Mouse (Mus musculus): Measurements from ENCODE around the gene Gsdma3. TPM values are rescaled to one million over a fixed set of nuclear protein-coding genes. Genes with fewer than 3 reads are reported as not detected.
A peak's percentile ranks its signal among the peaks of the same experiment; 100 is the strongest.

The Gsdma3 gene
- polyA plus RNA-seq, 1 experiment from 2014 or later = not detected

- peaks cover 17% of the 10 kb centered on the region for H3K4me1 ChIP-seq
- H3K4me3 ChIP-seq = peak overlapping the region; percentile 100; the same call in 1 of the 2 replicates
- H3K36me3 ChIP-seq (replicated peaks) = peaks cover 22% of the 10 kb centered on the region
- H3K9me3 ChIP-seq = no peaks in the 10 kb centered on the region
- WGBS = 81% methylated on average over 4 of the region's 4 CpGs
- DNase-seq (ENCODE audit: low spot score) = no peak
- no peaks in the 10 kb centered on the region for H3K27me3 ChIP-seq (replicated peaks; ENCODE audit: low read depth, poor library complexity, severe bottlenecking)
- 0 out of 2 replicates have a peak overlapping the region, but pooled peaks have one; percentile 95 for H3K27ac ChIP-seq (replicated peaks)
These were observed 55.0 kb downstream of the Gsdma3 start for GRCm38 (mm10) chr11:98681186-98681585.

DNA sequence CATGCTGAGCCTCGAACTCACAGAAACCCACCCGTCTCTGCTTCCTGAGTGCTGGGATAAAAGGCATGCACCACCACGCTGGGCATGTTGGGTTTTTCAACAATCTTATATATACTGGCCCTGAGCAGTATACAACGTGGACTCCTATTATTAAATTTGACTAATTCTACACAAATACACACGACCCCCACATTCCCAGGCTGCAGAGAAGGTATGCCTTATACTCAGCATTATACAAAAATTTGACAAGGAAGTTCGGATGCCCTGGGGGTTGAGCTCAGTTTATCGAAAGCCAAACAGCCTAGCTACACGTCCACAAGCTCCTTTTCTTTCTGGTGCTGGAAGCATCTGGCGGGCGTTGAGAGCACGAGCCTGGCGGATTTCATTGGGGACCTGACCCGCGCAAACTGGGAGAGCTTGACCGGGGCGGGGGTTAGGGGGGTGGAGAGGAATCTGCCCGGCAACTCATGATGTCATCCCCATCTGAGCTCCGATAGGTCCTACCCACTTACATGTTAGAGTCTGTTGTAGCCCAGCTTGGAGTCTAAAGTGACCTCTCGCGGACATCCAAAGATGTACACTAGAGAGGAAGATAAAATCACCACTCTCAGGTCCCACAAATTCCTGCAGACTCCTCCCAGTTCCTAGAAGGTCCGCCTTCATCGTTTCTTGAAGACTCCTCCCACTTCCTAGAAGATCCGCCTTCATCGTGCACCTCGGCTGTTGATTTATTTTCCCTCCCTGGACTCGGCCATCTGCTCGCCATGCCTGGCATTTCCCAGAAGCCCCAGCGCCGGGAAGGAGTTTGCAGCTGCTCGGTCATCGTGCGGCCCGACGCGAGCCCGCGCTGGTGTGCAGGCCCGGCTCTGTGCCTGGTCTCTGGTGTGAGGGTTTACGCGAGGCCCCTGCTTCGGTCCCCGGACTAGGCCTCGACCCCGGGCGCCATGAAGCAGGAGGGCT lies 55.9 kb downstream of the Gsdma3 start, which contains the start of gene Psmd3:
Gene Psmd3 (plus strand): TSS at position 769 of the 960 bp plus-strand sequence.
- Histone ChIP-seq H3K4me3 (peak within 1 kb of the TSS; percentile 100), H3K4me1 (peaks cover 17% of the 10 kb centered on the region), H3K9me3 (no peaks in the 10 kb centered on the region), H3K36me3 (replicated peaks) (peaks cover 31% of the 10 kb centered on the region), H3K27ac (replicated peaks) (peak within 1 kb of the TSS; percentile 95), H3K27me3 (replicated peaks; ENCODE audit: low read depth, poor library complexity, severe bottlenecking) (no peaks in the 10 kb centered on the region)
- 6% methylated on average over 45 of the region's 45 CpGs for WGBS
- peak; percentile 97 for DNase-seq (ENCODE audit: low spot score)

GRCm38 (mm10) chr11:98682811-98683210 lies 56.7 kb downstream of the Gsdma3 start:
- Histone ChIP-seq H3K27me3 (replicated peaks; ENCODE audit: low read depth, poor library complexity, severe bottlenecking) (no peaks in the 10 kb centered on the region), H3K27ac (replicated peaks) (peak overlapping the region; percentile 95), H3K9me3 (no peaks in the 10 kb centered on the region), H3K4me1 (peaks cover 17% of the 10 kb centered on the region), H3K36me3 (replicated peaks) (peaks cover 38% of the 10 kb centered on the region), H3K4me3 (peak overlapping the region; percentile 100)
- DNase-seq (ENCODE audit: low spot score) = no peak
- under 1% methylated on average over 23 of the region's 23 CpGs for WGBS

GRCm38 (mm10) chr11:98685642-98686041 lies 59.5 kb downstream of the Gsdma3 start:
- 93% methylated on average over 9 of the region's 9 CpGs for whole genome bisulfite sequencing
- Histone ChIP-seq H3K4me3 (no peak overlapping the region), H3K27ac (replicated peaks) (no peak overlapping the region), H3K27me3 (replicated peaks; ENCODE audit: low read depth, poor library complexity, severe bottlenecking) (no peaks in the 10 kb centered on the region), H3K36me3 (replicated peaks) (peaks cover 63% of the 10 kb centered on the region), H3K9me3 (no peaks in the 10 kb centered on the region), H3K4me1 (peaks cover 17% of the 10 kb centered on the region)
- no peak for DNase-seq (ENCODE audit: low spot score)

DNA sequence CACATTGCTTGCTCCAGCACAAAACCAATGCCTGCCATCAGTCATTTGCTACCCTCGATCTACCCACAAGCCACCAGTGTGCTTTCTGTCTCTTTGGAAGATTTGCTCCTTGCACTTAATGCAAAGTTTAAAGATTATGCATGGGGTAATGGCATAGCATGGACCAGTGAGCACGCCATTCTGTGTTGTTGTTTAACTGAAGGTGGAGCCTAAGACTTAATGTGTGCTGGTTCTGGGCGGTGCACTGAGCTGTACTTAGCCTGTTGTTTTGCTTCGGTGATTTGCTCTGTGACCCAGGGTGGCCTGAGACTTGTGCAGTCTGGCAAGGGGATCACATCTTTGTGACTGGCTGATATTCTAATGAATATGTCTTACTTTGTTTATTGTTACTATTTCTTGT lies 60.8 kb downstream of the Gsdma3 start:
- peaks cover 77% of the 10 kb centered on the region for H3K36me3 ChIP-seq (replicated peaks)
- DNase-seq (ENCODE audit: low spot score) = no peak
- no peaks in the 10 kb centered on the region for H3K27me3 ChIP-seq (replicated peaks; ENCODE audit: low read depth, poor library complexity, severe bottlenecking)
- no peaks in the 10 kb centered on the region for H3K9me3 ChIP-seq
- H3K4me3 ChIP-seq = no peak overlapping the region
- no peak overlapping the region for H3K27ac ChIP-seq (replicated peaks)
- 88% methylated on average over 4 of the region's 4 CpGs for WGBS
- peaks cover 12% of the 10 kb centered on the region for H3K4me1 ChIP-seq

Other genes with a start within 250 kb of the Gsdma3 start
- gene Tcap, start 242.5 kb upstream of the Gsdma3 start, polyA plus RNA-seq (2016; fragmentation: Nextera tagmentation; extraction: Ambion mirVana) = not detected in 2 replicates
- 0.17 and 0.30 TPM in 2 replicates for gene Pnmt, start 239.9 kb upstream of the Gsdma3 start, polyA plus RNA-seq (2016; fragmentation: Nextera tagmentation; extraction: Ambion mirVana)
- 9.6 TPM in 2 replicates for gene Pgap3, start 225.9 kb upstream of the Gsdma3 start, polyA plus RNA-seq (2016; fragmentation: Nextera tagmentation; extraction: Ambion mirVana)
- gene Erbb2, start 213.9 kb upstream of the Gsdma3 start, polyA plus RNA-seq (2016; fragmentation: Nextera tagmentation; extraction: Ambion mirVana) = 27.5 and 29.5 TPM in 2 replicates
- gene Mien1, start 187.4 kb upstream of the Gsdma3 start, polyA plus RNA-seq (2016; fragmentation: Nextera tagmentation; extraction: Ambion mirVana) = 83.5 and 85.9 TPM in 2 replicates
- 11.9 and 13.3 TPM in 2 replicates for gene Grb7, start 180.0 kb upstream of the Gsdma3 start, polyA plus RNA-seq (2016; fragmentation: Nextera tagmentation; extraction: Ambion mirVana)
- 0.05 and 0.13 TPM in 2 replicates for gene Ikzf3, start 80.3 kb upstream of the Gsdma3 start, polyA plus RNA-seq (2016; fragmentation: Nextera tagmentation; extraction: Ambion mirVana)
- gene Zpbp2, start 75.3 kb upstream of the Gsdma3 start, polyA plus RNA-seq (2016; fragmentation: Nextera tagmentation; extraction: Ambion mirVana) = 0.20 and 0.47 TPM in 2 replicates
- gene Ormdl3, start 39.0 kb upstream of the Gsdma3 start, polyA plus RNA-seq (2016; fragmentation: Nextera tagmentation; extraction: Ambion mirVana) = 56.7 and 57.7 TPM in 2 replicates
- not detected in 2 replicates for gene Lrrc3c, start 28.1 kb upstream of the Gsdma3 start, polyA plus RNA-seq (2016; fragmentation: Nextera tagmentation; extraction: Ambion mirVana)
- gene Gm12355, start 699 bp upstream of the Gsdma3 start, polyA plus RNA-seq (2016; fragmentation: Nextera tagmentation; extraction: Ambion mirVana) = 1.3 and 2.0 TPM in 2 replicates
- gene Gsdma2, start 20.4 kb downstream of the Gsdma3 start, polyA plus RNA-seq (2016; fragmentation: Nextera tagmentation; extraction: Ambion mirVana) = not detected in 2 replicates
- gene Gsdma, start 38.0 kb downstream of the Gsdma3 start, polyA plus RNA-seq (2016; fragmentation: Nextera tagmentation; extraction: Ambion mirVana) = not detected in 2 replicates
- 249 and 262 TPM in 2 replicates for gene Psmd3, start 56.2 kb downstream of the Gsdma3 start, polyA plus RNA-seq (2016; fragmentation: Nextera tagmentation; extraction: Ambion mirVana)
- gene Csf3, start 74.9 kb downstream of the Gsdma3 start, polyA plus RNA-seq (2016; fragmentation: Nextera tagmentation; extraction: Ambion mirVana) = not detected in 2 replicates
- 73.9 and 78.1 TPM in 2 replicates for gene Med24, start 103.1 kb downstream of the Gsdma3 start, polyA plus RNA-seq (2016; fragmentation: Nextera tagmentation; extraction: Ambion mirVana)
- gene Thra, start 114.3 kb downstream of the Gsdma3 start, polyA plus RNA-seq (2016; fragmentation: Nextera tagmentation; extraction: Ambion mirVana) = 8.8 and 9.1 TPM in 2 replicates
- gene Nr1d1, start 149.0 kb downstream of the Gsdma3 start, polyA plus RNA-seq (2016; fragmentation: Nextera tagmentation; extraction: Ambion mirVana) = 1.1 and 1.8 TPM in 2 replicates
- 23.4 and 23.5 TPM in 2 replicates for gene Msl1, start 169.2 kb downstream of the Gsdma3 start, polyA plus RNA-seq (2016; fragmentation: Nextera tagmentation; extraction: Ambion mirVana)
- gene Casc3, start 178.5 kb downstream of the Gsdma3 start, polyA plus RNA-seq (2016; fragmentation: Nextera tagmentation; extraction: Ambion mirVana) = 47.5 and 48.3 TPM in 2 replicates
- gene Rapgefl1, start 210.4 kb downstream of the Gsdma3 start, polyA plus RNA-seq (2016; fragmentation: Nextera tagmentation; extraction: Ambion mirVana) = 1.4 and 1.8 TPM in 2 replicates
- 5.0 and 5.4 TPM in 2 replicates for gene Wipf2, start 237.3 kb downstream of the Gsdma3 start, polyA plus RNA-seq (2016; fragmentation: Nextera tagmentation; extraction: Ambion mirVana)

All from embryonic facial prominence, embryonic 10.5 days (tissue).